Mouse (Mus musculus) liver, embryonic 14.5 days (tissue): ENCODE results near the gene Vmn1r200.

ENCODE experiments used
- CTCF ChIP-seq: IDR thresholded peaks from 2 replicates; pipeline ENCODE4 v1.5.1; 2016; ENCODE audit warnings: antibody characterized with exemption, low read depth, control low read depth
- EP300 ChIP-seq: IDR thresholded peaks from 2 replicates; pipeline ENCODE4 v1.6.1; 2016; ENCODE audit warnings: antibody characterized with exemption, low read depth

DNA sequence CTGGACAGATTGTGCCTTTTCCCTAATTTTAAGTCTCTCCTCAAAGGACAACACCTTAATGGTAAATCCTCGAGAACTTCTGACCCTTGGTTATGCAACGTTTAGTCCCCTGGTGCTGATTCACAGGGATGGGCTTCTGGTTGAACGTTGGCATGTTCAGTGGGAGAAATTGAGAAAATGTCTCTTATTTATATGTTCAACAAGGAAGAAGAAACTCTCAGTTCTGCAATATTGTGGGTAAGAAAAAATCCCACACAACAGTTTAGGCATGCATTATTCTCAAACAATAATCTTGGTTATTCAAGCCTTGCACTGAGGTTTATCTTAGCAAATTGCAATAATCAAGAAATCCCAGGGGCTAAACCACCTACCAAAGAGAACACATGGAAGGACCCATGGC is 6.8 kb upstream of the Vmn1r200 start:
- TF ChIP-seq CTCF (no peak), EP300 (no peak)
